Mouse (Mus musculus) MEL (cell line): Measurements from ENCODE around the gene Gria1.

Experiments used
- BHLHE40 ChIP-seq: IDR thresholded peaks from 2 replicates; pipeline ENCODE4 v1.6.1; 2012; ENCODE audit warnings: low read depth, mild to moderate bottlenecking, inconsistent platforms, low read length, improper control_type of control experiment, borderline replicate concordance
- CHD1 ChIP-seq: IDR thresholded peaks from 2 replicates; pipeline ENCODE4 v1.6.1; 2012; ENCODE audit warnings: low read depth, mild to moderate bottlenecking, inconsistent platforms, low read length, improper control_type of control experiment
- CHD2 ChIP-seq: IDR thresholded peaks from 2 replicates; pipeline ENCODE4 v1.6.1; 2011; ENCODE audit warnings: low read length, improper control_type of control experiment
- CTCF ChIP-seq, 3 experiments: IDR thresholded peaks in 2 of 3; conservative IDR thresholded peaks in 1 of 3; 2 replicates each; pipeline ENCODE4 v1.5.1; 2011 to 2012; ENCODE audit warnings: low read length in 3 of 3, low read depth in 2 of 3, mild to moderate bottlenecking in 2 of 3, improper control_type of control experiment in 1 of 3, inconsistent platforms in 1 of 3, mixed read lengths in 1 of 3, moderate library complexity in 1 of 3; ENCODE audit not compliant: control insufficient read depth in 1 of 3, insufficient read depth in 1 of 3, poor library complexity in 1 of 3, severe bottlenecking in 1 of 3
- ETS1 ChIP-seq: IDR thresholded peaks from 2 replicates; pipeline ENCODE4 v1.6.1; 2012; ENCODE audit warnings: low read depth, mild to moderate bottlenecking, inconsistent platforms, low read length, improper control_type of control experiment, moderate library complexity
- GATA1 ChIP-seq: IDR thresholded peaks from 2 replicates; pipeline ENCODE4 v1.6.1; 2011; ENCODE audit warnings: low read depth, low read length, improper control_type of control experiment
- JUND ChIP-seq: IDR thresholded peaks from 2 replicates; pipeline ENCODE4 v1.6.1; 2011; ENCODE audit warnings: low read depth, mild to moderate bottlenecking, improper control_type of control experiment, low read length
- NELFE ChIP-seq: IDR thresholded peaks from 2 replicates; pipeline ENCODE4 v1.6.1; 2011; ENCODE audit warnings: low read depth, low read length, improper control_type of control experiment
- POLR2A ChIP-seq, 2 experiments: IDR thresholded peaks; 2 replicates each; pipeline ENCODE4 v1.6.1; 2011 to 2012; ENCODE audit warnings: low read length in 2 of 2, mild to moderate bottlenecking in 2 of 2, control low read depth in 1 of 2, improper control_type of control experiment in 1 of 2, low read depth in 1 of 2, moderate library complexity in 1 of 2; ENCODE audit not compliant: control insufficient read depth in 1 of 2, insufficient read depth in 1 of 2, poor library complexity in 1 of 2
- RCOR1 ChIP-seq: IDR thresholded peaks from 2 replicates; pipeline ENCODE4 v1.6.1; 2012; ENCODE audit warnings: low read depth, mild to moderate bottlenecking, inconsistent platforms, low read length, improper control_type of control experiment
- TAL1 ChIP-seq: IDR thresholded peaks from 2 replicates; pipeline ENCODE4 v1.6.1; 2012; ENCODE audit warnings: mild to moderate bottlenecking, inconsistent platforms, low read length, moderate library complexity, mixed read lengths
- TBP ChIP-seq: IDR thresholded peaks from 2 replicates; pipeline ENCODE4 v1.8.0; 2011; ENCODE audit warnings: low read depth, low read length, improper control_type of control experiment

DNA sequence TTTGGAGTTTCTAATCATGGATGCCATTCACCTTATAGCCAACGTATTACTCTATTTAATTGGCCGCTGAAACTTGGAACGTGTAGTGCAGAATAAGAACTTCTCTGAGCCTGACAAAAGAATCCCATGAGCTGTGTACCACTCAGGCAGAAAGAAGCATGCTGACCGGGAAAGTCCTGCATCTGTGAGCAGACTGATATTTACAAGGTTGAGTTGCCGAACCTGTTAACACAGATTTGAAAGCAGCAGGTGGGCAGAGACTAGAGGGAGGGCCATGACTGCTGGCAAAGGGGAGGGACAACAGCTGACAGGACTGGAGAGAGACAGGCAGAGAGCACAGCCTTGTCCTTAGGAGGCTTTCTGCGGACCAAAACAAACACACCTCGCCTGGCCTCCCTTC is 134.5 kb downstream of the Gria1 start:
- TF ChIP-seq POLR2A (IDR thresholded peaks at IDR 0.05; ENCODE audit: control insufficient read depth in 1 of 2, insufficient read depth in 1 of 2, low read depth in 1 of 2, low read length in 2 of 2, poor library complexity in 1 of 2): no peak
- TF ChIP-seq CHD1: no peak
- TF ChIP-seq RCOR1: no peak
- TF ChIP-seq NELFE: no peak
- no peak for TF ChIP-seq CTCF (IDR thresholded peaks at IDR 0.05 in 2 of 3, conservative IDR thresholded peaks at IDR 0.05 in 1 of 3; ENCODE audit: control insufficient read depth in 1 of 3, insufficient read depth in 1 of 3, low read depth in 2 of 3, low read length in 3 of 3, poor library complexity in 1 of 3, severe bottlenecking in 1 of 3)
- no peak for TF ChIP-seq ETS1
- no peak for TF ChIP-seq JUND
- TF ChIP-seq BHLHE40: no peak
- TF ChIP-seq GATA1: no peak
- no peak for TF ChIP-seq TBP
- TF ChIP-seq CHD2: no peak
- no peak for TF ChIP-seq TAL1
